Mouse (Mus musculus): Measurements from ENCODE around the gene Adamts14. TPM values are rescaled to one million over a fixed set of nuclear protein-coding genes. Genes with fewer than 3 reads are reported as not detected.

Gene Adamts14
- polyA plus RNA-seq, 1 experiment = 0.23 TPM

DNA sequence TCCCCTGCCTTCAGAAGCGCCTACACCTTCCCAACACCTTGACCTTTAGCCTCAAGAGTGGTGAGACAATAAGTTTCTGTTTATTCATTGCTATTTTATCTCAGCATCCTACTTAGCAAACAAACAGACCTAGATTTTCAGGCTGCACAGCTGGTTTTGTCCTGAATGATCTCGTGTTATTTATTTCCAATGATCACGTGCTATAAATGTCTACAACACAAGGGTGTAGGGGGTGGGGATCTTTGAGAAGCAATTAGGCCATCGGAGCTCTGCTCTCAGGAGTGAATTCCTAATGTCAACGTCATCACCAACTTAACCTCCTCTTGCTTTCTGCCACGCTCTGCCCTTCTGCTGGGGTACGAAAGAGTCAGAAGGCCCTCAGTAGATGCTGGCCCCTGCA is 113.1 kb downstream of the Adamts14 start:
- no peak for DNase-seq
- WGBS = 88% methylated on average over 7 of the region's 7 CpGs
- H3K27ac ChIP-seq (ENCODE audit: insufficient read depth, low read length) = no peak overlapping the region
- no peaks in the 10 kb centered on the region for H3K27me3 ChIP-seq (ENCODE audit: control insufficient read depth, insufficient read depth, low read length)
- no peak for TF ChIP-seq CTCF (IDR thresholded peaks at IDR 0.05; ENCODE audit: borderline replicate concordance, insufficient read depth, low read depth, low read length)
- no peak overlapping the region for H3K4me3 ChIP-seq (replicated peaks; ENCODE audit: insufficient read depth, low read depth, low read length)
- H3K4me1 ChIP-seq (ENCODE audit: control insufficient read depth, insufficient read depth, low read length) = peaks cover 5% of the 10 kb centered on the region; the same call in 1 of the 2 replicates

DNA sequence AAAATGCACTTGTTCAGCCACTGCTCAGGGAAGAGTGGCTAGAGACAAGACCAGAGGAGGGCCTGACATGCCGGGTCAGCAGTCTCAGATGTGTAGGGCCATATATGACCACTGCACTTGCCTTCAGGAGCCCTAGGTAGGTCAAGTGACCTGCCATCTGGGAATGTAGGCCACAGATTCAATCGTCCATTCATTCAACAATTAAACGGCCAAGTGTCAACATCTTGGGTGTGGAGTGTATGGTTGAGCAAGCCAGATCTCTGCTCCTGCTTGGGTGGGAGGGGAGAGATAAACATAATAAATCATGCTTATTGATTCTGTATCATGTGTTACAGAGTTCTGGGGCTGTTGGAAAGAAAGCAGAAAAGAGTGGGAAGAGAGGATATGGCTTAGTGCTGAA is 114.6 kb downstream of the Adamts14 start:
- DNase-seq = no peak
- no peak overlapping the region for H3K27ac ChIP-seq (ENCODE audit: insufficient read depth, low read length)
- H3K4me3 ChIP-seq (replicated peaks; ENCODE audit: insufficient read depth, low read depth, low read length) = no peak overlapping the region
- TF ChIP-seq POLR2A (IDR thresholded peaks at IDR 0.05; ENCODE audit: borderline replicate concordance, insufficient read depth, low read length) (no peak), CTCF (IDR thresholded peaks at IDR 0.05; ENCODE audit: borderline replicate concordance, insufficient read depth, low read depth, low read length) (no peak)
- H3K27me3 ChIP-seq (ENCODE audit: control insufficient read depth, insufficient read depth, low read length) = no peaks in the 10 kb centered on the region
- 70% methylated on average over 3 of the region's 3 CpGs for WGBS
- peaks cover 5% of the 10 kb centered on the region; the same call in 1 of the 2 replicates for H3K4me1 ChIP-seq (ENCODE audit: control insufficient read depth, insufficient read depth, low read length)

- H3K4me3 ChIP-seq (replicated peaks; ENCODE audit: insufficient read depth, low read depth, low read length) = no peak overlapping the region
- peaks cover 5% of the 10 kb centered on the region; the same call in 1 of the 2 replicates for H3K4me1 ChIP-seq (ENCODE audit: control insufficient read depth, insufficient read depth, low read length)
- no peak for DNase-seq
- WGBS = 90% methylated on average over 2 of the region's 2 CpGs
- H3K27ac ChIP-seq (ENCODE audit: insufficient read depth, low read length) = no peak overlapping the region
- H3K27me3 ChIP-seq (ENCODE audit: control insufficient read depth, insufficient read depth, low read length) = no peaks in the 10 kb centered on the region
- no peak for TF ChIP-seq CTCF (IDR thresholded peaks at IDR 0.05; ENCODE audit: borderline replicate concordance, insufficient read depth, low read depth, low read length)
- TF ChIP-seq POLR2A (IDR thresholded peaks at IDR 0.05; ENCODE audit: borderline replicate concordance, insufficient read depth, low read length) = no peak
Observed at GRCm38 (mm10) chr10:61156453-61156852, 116.8 kb downstream of the Adamts14 start.

- TF ChIP-seq POLR2A (IDR thresholded peaks at IDR 0.05; ENCODE audit: borderline replicate concordance, insufficient read depth, low read length) (no peak), CTCF (IDR thresholded peaks at IDR 0.05; ENCODE audit: borderline replicate concordance, insufficient read depth, low read depth, low read length) (no peak)
- WGBS = 84% methylated on average over 3 of the region's 3 CpGs
- no peak for DNase-seq
- peaks cover under 1% of the 10 kb centered on the region; the same call in 1 of the 2 replicates for H3K4me1 ChIP-seq (ENCODE audit: control insufficient read depth, insufficient read depth, low read length)
- no peak overlapping the region for H3K4me3 ChIP-seq (replicated peaks; ENCODE audit: insufficient read depth, low read depth, low read length)
- no peaks in the 10 kb centered on the region for H3K27me3 ChIP-seq (ENCODE audit: control insufficient read depth, insufficient read depth, low read length)
- no peak overlapping the region for H3K27ac ChIP-seq (ENCODE audit: insufficient read depth, low read length)
Observed at GRCm38 (mm10) chr10:61155611-61156010, 117.6 kb downstream of the Adamts14 start.

DNA sequence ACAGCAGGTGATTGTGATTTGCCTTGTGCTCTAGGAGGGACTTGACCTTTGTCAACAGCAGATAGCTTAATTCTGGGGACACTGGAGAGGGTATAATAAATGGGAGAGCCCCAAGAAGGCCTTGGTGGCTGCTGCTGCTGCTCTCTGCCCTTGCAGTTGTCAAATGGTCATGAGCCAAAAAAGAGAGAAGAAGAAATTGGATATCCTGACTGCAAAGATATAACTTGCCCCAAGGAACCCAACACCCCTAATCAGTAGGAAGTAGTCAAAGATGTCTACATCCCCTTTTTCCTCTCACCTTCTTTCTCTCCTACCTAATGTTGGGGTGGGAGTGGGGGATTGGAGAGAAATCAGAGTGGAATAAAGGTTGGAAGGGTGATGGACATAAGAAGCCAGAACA is 121.1 kb downstream of the Adamts14 start:
- no peak for DNase-seq
- Histone ChIP-seq H3K27me3 (ENCODE audit: control insufficient read depth, insufficient read depth, low read length) (no peaks in the 10 kb centered on the region), H3K4me3 (replicated peaks; ENCODE audit: insufficient read depth, low read depth, low read length) (no peak overlapping the region), H3K27ac (ENCODE audit: insufficient read depth, low read length) (no peak overlapping the region), H3K4me1 (ENCODE audit: control insufficient read depth, insufficient read depth, low read length) (no peaks in the 10 kb centered on the region)
- TF ChIP-seq CTCF (IDR thresholded peaks at IDR 0.05; ENCODE audit: borderline replicate concordance, insufficient read depth, low read depth, low read length) (no peak), POLR2A (IDR thresholded peaks at IDR 0.05; ENCODE audit: borderline replicate concordance, insufficient read depth, low read length) (no peak)

DNA sequence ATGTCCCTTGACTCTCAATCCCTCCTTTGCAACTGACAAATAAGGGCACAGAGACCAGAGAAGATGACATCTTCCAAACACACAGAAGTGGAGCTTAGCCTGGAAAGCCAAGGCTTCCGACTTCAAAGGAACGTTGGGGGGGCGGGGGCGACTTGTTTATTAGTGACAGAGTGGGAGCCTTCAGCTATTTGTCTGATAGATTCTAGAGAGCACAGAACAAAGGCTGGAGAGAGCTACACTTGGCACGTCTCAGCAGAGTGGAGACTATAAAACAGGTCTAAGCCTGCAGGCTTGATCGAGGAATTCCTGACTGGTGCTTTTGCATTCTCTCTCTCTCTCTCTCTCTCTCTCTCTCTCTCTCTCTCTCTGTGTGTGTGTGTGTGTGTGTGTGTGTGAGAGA is 122.6 kb downstream of the Adamts14 start:
- TF ChIP-seq POLR2A (IDR thresholded peaks at IDR 0.05; ENCODE audit: borderline replicate concordance, insufficient read depth, low read length) = no peak
- no peak for TF ChIP-seq CTCF (IDR thresholded peaks at IDR 0.05; ENCODE audit: borderline replicate concordance, insufficient read depth, low read depth, low read length)

DNA sequence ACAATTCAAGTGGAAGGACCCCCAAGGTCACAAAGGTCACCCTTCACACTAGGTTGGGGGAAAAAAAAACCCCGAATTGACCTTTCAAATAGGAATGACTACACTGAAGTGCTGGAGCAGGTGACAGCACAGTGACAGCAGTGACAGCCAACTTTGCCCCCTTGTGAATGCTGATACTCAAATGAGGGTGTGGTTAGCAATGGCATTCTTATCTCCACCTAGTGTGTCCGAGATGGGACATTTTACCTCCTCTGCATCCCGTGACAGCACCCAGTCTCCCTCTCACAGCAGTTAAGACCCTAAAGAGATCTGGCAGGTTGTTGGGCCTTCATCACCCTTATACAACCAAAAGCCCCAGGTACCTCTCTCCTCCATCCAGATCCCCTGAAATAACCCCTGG is 123.8 kb downstream of the Adamts14 start:
- WGBS = 92% methylated on average over 3 of the region's 3 CpGs
- H3K4me1 ChIP-seq (ENCODE audit: control insufficient read depth, insufficient read depth, low read length) = peaks cover 6% of the 10 kb centered on the region; the same call in 1 of the 2 replicates

More for the DNA sequence above, 122.6 kb downstream of the Adamts14 start:
- Histone ChIP-seq H3K27me3 (ENCODE audit: control insufficient read depth, insufficient read depth, low read length) (no peaks in the 10 kb centered on the region), H3K4me1 (ENCODE audit: control insufficient read depth, insufficient read depth, low read length) (peaks cover under 1% of the 10 kb centered on the region; the same call in 1 of the 2 replicates), H3K27ac (ENCODE audit: insufficient read depth, low read length) (no peak overlapping the region), H3K4me3 (replicated peaks; ENCODE audit: insufficient read depth, low read depth, low read length) (no peak overlapping the region)
- DNase-seq = no peak
- WGBS = 60% methylated on average over 6 of the region's 6 CpGs

DNA sequence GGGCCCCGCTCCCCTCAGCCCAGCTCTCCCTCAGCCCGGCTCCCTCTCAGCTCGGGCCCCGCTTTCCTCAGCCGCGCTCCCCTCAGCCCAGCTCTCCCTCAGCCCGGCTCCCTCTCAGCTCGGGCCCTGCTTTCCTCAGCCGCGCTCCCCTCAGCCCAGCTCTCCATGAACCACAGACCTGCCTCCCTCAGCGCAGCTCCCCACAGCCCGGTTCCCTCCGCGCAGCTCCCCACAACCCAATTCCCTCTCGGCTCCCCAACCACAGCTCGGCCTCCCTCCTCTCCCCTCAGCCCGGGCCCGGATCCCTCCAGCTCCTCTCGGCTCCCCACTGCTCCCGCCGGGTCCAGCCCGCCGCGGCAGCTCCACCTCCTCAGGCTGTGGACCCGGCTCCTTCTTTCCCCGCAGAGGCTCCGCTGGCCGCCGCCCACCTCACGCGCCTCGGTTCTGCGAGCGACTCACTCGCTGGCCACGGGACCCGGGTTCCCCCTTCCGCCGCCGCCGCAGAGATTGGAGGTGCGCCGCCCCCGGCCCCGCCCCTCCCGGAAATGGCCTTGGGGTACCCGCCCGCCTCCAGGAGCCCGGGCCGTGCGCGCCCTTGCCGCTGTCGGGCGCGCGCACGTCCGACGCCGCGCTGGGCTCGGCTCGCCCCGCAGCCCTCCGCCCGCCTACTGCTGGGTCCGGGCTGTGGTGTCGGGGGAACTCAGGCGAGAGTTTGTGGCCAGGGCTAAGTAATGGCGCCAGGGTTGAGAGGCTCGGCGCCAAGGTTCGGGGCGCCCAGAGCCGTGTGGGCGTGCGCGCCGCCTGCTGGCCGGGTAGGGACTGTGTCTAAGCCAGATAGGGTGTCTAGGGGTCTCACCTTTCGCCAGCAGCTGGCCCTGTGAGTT is 125.8 kb downstream of the Adamts14 start, which contains the start of gene Sgpl1:
Sgpl1 (minus strand) TSS at position 547 of the 884 bp plus-strand sequence.
- TF ChIP-seq POLR2A (IDR thresholded peaks at IDR 0.05; ENCODE audit: borderline replicate concordance, insufficient read depth, low read length) = peak; percentile 64
- peak; percentile 68 for TF ChIP-seq CTCF (IDR thresholded peaks at IDR 0.05; ENCODE audit: borderline replicate concordance, insufficient read depth, low read depth, low read length)
- peak within 1 kb of the TSS; percentile 73 for H3K27ac ChIP-seq (ENCODE audit: insufficient read depth, low read length)
- under 1% methylated on average over 77 of the region's 82 CpGs for WGBS
- peak within 1 kb of the TSS; percentile 77 for H3K4me3 ChIP-seq (replicated peaks; ENCODE audit: insufficient read depth, low read depth, low read length)
- DNase-seq = peak; percentile 88
- H3K27me3 ChIP-seq (ENCODE audit: control insufficient read depth, insufficient read depth, low read length) = no peaks in the 10 kb centered on the region
- peaks cover 8% of the 10 kb centered on the region; the same call in 1 of the 2 replicates for H3K4me1 ChIP-seq (ENCODE audit: control insufficient read depth, insufficient read depth, low read length)

More for the DNA sequence above, 123.8 kb downstream of the Adamts14 start:
- no peak overlapping the region for H3K27ac ChIP-seq (ENCODE audit: insufficient read depth, low read length)
- DNase-seq = no peak
- H3K4me3 ChIP-seq (replicated peaks; ENCODE audit: insufficient read depth, low read depth, low read length) = no peak overlapping the region
- TF ChIP-seq CTCF (IDR thresholded peaks at IDR 0.05; ENCODE audit: borderline replicate concordance, insufficient read depth, low read depth, low read length) (no peak), POLR2A (IDR thresholded peaks at IDR 0.05; ENCODE audit: borderline replicate concordance, insufficient read depth, low read length) (no peak)
- no peaks in the 10 kb centered on the region for H3K27me3 ChIP-seq (ENCODE audit: control insufficient read depth, insufficient read depth, low read length)

Other genes starting within 250 kb of the Adamts14 start
- gene Pcbd1, start 184.1 kb downstream of the Adamts14 start, polyA plus RNA-seq (2012; rRNA removed) = 25.7 and 26.3 TPM in 2 replicates
- gene Sgpl1, start 125.7 kb downstream of the Adamts14 start, polyA plus RNA-seq (2012; rRNA removed) = 39.6 and 39.7 TPM in 2 replicates
- gene Tbata, start 101.5 kb downstream of the Adamts14 start, polyA plus RNA-seq (2012; rRNA removed) = 38.2 and 43.5 TPM in 2 replicates
- gene Prf1, start 24.4 kb upstream of the Adamts14 start, polyA plus RNA-seq (2012; rRNA removed) = 0.14 TPM in 1 of 2 replicates, not detected in the other
- gene Pald1, start 110.1 kb upstream of the Adamts14 start, polyA plus RNA-seq (2012; rRNA removed) = 15.5 and 15.6 TPM in 2 replicates
- 0.68 and 0.97 TPM in 2 replicates for gene Nodal, start 144.5 kb upstream of the Adamts14 start, polyA plus RNA-seq (2012; rRNA removed)
- gene Eif4ebp2, start 179.2 kb upstream of the Adamts14 start, polyA plus RNA-seq (2012; rRNA removed) = 30.4 and 32.0 TPM in 2 replicates
- gene Lrrc20, start 202.4 kb upstream of the Adamts14 start, polyA plus RNA-seq (2012; rRNA removed) = 20.8 and 20.9 TPM in 2 replicates

Measured in cerebellum, adult 2 months (tissue).